Mouse (Mus musculus): ENCODE results near the gene Pnn. TPM values are rescaled to one million over a fixed set of nuclear protein-coding genes. Genes with fewer than 3 reads are reported as not detected.

Gene Pnn
- polyA plus RNA-seq (2015; fragmentation: Nextera tagmentation; extraction: Ambion mirVana): 63.0 and 64.9 TPM in 2 replicates

DNA sequence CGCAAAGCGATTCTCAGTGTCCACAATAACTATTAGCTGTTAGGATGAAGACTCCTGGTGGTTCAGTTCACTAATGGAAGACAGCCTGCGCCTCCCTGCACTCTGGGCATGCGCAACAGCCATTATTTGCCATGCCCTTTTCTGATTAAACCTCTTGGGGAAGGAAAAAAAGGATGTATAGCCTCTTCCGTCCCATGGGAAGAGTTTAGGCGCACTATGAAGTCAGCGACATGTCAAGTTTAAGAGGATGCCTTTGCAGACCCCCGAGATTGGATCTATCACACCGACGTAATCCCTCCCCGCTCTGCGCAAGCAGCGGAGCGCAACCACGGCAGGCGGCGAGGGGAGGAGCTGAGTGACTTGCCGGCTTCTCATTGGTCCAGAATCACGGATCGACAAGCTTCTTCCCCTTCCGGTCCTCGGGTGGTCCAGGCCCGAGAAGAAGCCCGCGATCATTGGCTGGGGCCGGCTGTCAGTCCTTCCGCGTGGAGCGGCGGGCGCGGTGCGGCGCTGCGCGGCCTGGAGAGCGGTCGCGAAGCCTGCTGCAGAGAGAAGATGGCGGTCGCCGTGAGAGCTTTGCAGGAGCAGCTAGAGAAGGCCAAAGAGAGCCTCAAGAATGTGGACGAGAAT lies at the start of gene Pnn:
Gene Pnn, plus strand, starts transcription at position 437 of the 630 bp plus-strand sequence.
- Histone ChIP-seq H3K4me2 (peak within 1 kb of the TSS; percentile 93), H3K4me1 (peaks cover 17% of the 10 kb centered on the region), H3K27ac (replicated peaks) (peak within 1 kb of the TSS; percentile 95), H3K36me3 (peaks cover 35% of the 10 kb centered on the region), H3K27me3 (replicated peaks) (0 out of 2 replicates have a peak, but pooled peaks cover 5% of the 10 kb centered on the region), H3K9me3 (no peaks in the 10 kb centered on the region), H3K4me3 (peak within 1 kb of the TSS; percentile 100), H3K9ac (peak within 1 kb of the TSS; percentile 98)
- under 1% methylated on average over 43 of the region's 43 CpGs for WGBS
- ATAC-seq (ENCODE audit: extremely low read depth, insufficient number of reproducible peaks, low FRiP score, low TSS enrichment): peak; percentile 99

DNA sequence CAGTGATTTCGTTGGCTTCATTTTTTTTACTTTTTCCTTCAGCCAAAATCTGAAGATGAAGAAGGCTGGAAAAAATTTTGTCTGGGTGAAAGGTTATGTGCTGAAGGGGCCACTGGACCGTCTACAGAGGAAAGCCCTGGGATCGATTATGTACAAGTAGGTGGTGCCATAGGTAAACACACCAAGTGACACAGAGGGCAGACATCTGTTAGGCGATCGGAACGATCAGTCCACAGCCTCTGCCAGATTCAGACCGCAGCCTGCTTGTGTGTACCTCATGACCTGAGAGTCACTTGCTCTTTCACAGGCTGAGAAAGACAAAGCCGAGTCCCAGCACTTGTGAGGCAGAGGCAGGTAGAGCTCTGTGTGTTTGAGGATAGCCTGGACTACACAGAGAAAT lies 48.7 kb upstream of the Pnn start:
- Histone ChIP-seq H3K27ac (replicated peaks) (no peak overlapping the region), H3K9me3 (no peaks in the 10 kb centered on the region), H3K4me2 (no peak overlapping the region), H3K27me3 (replicated peaks) (no peaks in the 10 kb centered on the region), H3K4me1 (peaks cover 5% of the 10 kb centered on the region), H3K4me3 (no peak overlapping the region), H3K9ac (no peak overlapping the region), H3K36me3 (peaks cover 62% of the 10 kb centered on the region)
- 88% methylated on average over 8 of the region's 8 CpGs for WGBS
- ATAC-seq (ENCODE audit: extremely low read depth, insufficient number of reproducible peaks, low FRiP score, low TSS enrichment): no peak

DNA sequence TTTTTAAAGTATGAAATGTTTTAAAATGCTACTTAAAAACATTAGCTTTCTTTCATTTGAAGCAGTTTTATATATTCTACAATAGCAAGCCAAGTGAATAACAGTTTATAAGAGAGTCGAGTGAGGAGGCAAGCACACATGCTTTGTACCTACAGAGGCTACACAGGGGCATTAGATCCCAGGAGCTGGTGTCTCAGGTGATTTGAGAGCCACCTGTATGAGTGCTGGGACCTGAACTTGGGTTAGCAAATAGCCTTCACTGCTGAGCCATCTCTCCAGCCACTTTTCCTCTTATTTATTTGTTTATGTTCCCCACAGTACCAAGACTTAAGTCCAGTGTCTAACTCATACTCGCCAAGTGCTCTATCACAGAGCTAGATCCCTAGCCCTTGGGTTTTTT lies 46.8 kb upstream of the Pnn start:
- no peak overlapping the region for H3K27ac ChIP-seq (replicated peaks)
- no peak for ATAC-seq (ENCODE audit: extremely low read depth, insufficient number of reproducible peaks, low FRiP score, low TSS enrichment)
- H3K9me3 ChIP-seq: no peaks in the 10 kb centered on the region
- peaks cover 78% of the 10 kb centered on the region for H3K36me3 ChIP-seq
- 91% methylated on average over 2 of the region's 2 CpGs for WGBS
- H3K4me3 ChIP-seq: no peak overlapping the region
- no peak overlapping the region for H3K9ac ChIP-seq
- H3K4me2 ChIP-seq: no peak overlapping the region
- no peaks in the 10 kb centered on the region for H3K27me3 ChIP-seq (replicated peaks)
- H3K4me1 ChIP-seq: no peaks in the 10 kb centered on the region

DNA sequence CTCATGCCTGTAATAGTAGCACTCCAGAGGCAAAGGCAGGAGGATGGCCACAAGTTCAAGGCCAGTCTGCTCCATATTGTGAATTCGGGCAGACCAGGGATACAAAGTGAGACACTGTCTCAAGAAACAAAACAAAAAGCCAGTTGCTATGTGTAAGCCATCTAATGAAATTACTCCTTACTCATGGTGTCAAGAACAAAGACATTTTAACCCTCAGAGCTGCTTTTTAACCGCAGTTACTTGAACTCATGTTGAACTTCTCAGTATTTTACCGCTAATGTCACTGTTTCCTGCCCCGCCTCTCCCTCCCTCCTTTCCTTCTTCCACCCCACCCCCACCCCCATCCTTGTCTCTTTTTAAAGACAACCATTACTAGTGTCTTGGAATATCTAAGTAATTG lies 45.4 kb upstream of the Pnn start:
- H3K36me3 ChIP-seq: peaks cover 84% of the 10 kb centered on the region
- no peak overlapping the region for H3K4me2 ChIP-seq
- H3K27me3 ChIP-seq (replicated peaks): no peaks in the 10 kb centered on the region
- H3K9ac ChIP-seq: no peak overlapping the region
- WGBS: 85% methylated on average over 4 of the region's 4 CpGs
- no peak overlapping the region for H3K4me3 ChIP-seq
- no peak overlapping the region for H3K27ac ChIP-seq (replicated peaks)
- no peak for ATAC-seq (ENCODE audit: extremely low read depth, insufficient number of reproducible peaks, low FRiP score, low TSS enrichment)
- H3K9me3 ChIP-seq: no peaks in the 10 kb centered on the region
- no peaks in the 10 kb centered on the region for H3K4me1 ChIP-seq

DNA sequence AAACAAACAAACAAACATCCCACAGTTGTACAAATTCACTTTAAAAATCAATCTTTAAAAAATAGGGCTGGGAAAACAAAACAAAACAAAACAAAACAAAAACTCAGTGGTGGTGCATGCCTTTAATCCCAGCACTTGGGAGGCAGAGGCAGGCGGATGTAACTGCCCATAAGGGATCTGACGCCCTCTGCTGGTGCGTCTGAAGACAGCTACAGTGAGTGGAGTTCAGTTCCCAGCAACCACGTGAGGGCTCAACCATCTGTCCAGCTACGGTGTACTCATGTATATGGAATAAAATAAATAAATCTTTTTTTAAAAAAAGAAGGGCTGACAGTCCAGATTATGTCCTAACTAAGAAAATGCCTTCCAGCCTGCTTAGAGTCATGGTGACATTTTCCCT lies 34.6 kb upstream of the Pnn start:
- no peaks in the 10 kb centered on the region for H3K27me3 ChIP-seq (replicated peaks)
- H3K9me3 ChIP-seq: no peaks in the 10 kb centered on the region
- peaks cover 27% of the 10 kb centered on the region for H3K36me3 ChIP-seq
- no peak overlapping the region for H3K4me2 ChIP-seq
- no peak overlapping the region for H3K9ac ChIP-seq
- no peak overlapping the region for H3K4me3 ChIP-seq
- 55% methylated on average over 5 of the region's 5 CpGs for WGBS
- H3K4me1 ChIP-seq: no peaks in the 10 kb centered on the region
- ATAC-seq (ENCODE audit: extremely low read depth, insufficient number of reproducible peaks, low FRiP score, low TSS enrichment): no peak
- H3K27ac ChIP-seq (replicated peaks): no peak overlapping the region

DNA sequence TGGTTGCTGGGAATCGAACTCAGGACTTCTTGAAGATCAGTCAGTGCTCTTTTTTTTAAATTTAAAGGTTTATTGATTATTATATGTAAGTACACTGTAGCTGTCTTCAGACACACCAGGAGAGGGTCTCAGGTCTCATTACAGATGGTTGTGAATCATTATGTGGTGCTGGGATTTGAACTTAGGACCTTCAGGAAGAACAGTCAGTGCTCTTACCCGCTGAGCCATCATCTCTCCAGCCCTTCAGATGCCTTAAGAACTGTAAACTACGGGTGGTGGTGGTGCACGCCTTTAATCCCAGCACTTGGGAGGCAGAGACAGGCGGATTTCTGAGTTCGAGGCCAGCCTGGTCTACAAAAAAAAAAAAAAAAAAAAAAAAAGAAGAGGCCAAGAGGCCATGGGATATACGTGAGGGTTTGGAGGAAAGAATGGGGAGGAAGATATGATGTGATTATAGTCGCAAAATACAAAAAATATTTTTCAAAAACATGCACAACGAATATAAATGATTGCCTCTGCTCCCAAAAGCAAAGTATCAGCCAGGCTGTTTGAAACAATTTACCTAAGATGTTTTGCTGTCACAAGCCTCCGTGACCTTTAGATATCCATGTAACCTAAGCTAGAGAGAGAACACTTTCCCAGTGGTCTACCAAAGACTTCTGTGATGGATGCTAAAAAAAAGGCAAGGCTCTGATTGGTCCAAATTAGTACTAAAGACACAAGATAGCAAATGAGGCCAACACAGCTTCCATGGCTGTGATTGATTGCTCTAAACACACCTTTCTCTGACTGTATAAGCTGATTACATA lies 27.3 kb upstream of the Pnn start:
- peak overlapping the region; percentile 22; the same call in 1 of the 2 replicates for H3K4me3 ChIP-seq
- peak overlapping the region; percentile 57 for H3K4me2 ChIP-seq
- H3K9ac ChIP-seq: no peak overlapping the region
- H3K9me3 ChIP-seq: no peaks in the 10 kb centered on the region
- H3K4me1 ChIP-seq: peaks cover 6% of the 10 kb centered on the region; the same call in 1 of the 2 replicates
- no peak for ATAC-seq (ENCODE audit: extremely low read depth, insufficient number of reproducible peaks, low FRiP score, low TSS enrichment)
- peaks cover 32% of the 10 kb centered on the region for H3K36me3 ChIP-seq
- H3K27ac ChIP-seq (replicated peaks): peak overlapping the region; percentile 88
- no peaks in the 10 kb centered on the region for H3K27me3 ChIP-seq (replicated peaks)
- WGBS: 64% methylated on average over 10 of the region's 10 CpGs

DNA sequence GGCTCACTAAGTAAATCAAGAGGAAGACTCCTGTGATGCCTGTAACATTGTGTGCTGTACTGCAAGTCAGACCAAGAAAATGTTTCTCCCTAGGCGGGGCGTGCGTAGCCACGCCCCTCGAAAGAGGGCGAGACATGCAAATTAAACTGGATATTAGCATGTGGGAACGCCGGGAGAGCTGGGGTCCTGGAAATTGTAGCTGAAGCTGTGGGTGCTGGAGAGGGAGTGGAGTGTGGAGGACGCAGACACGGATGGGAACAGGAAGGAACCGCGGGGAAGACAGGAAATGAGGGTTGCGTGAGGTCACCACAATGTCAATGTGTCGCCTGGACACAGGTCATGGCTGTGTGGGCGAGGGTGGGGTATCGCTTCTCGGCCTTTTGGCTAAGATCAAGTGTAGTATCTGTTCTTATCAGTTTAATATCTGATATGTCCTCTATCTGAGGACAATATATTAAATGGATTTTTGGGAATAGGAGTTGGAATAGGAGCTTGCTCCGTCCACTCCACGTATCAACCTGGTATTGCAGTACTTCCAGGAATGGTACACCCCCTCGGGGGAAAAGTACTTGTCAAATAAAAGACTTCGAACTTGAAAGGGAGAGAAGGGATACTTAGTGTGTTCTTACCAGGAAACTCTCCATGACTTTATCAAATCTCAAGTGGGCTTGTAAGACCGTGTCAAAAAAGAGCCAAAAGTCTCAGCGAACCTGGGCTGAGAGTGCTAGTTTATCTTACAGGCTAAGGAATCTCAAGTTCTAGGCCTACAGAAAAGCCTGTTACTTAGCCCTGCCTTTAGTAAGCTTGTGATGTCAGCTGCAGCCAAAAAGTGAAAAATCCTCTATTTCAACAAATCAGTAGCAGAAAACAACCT lies 26.5 kb upstream of the Pnn start:
- Histone ChIP-seq H3K4me3 (peak overlapping the region; percentile 22), H3K27ac (replicated peaks) (peak overlapping the region; percentile 88), H3K9ac (peak overlapping the region; percentile 70), H3K4me2 (peak overlapping the region; percentile 57), H3K9me3 (no peaks in the 10 kb centered on the region), H3K36me3 (peaks cover 40% of the 10 kb centered on the region), H3K4me1 (peaks cover 6% of the 10 kb centered on the region; the same call in 1 of the 2 replicates), H3K27me3 (replicated peaks) (no peaks in the 10 kb centered on the region)
- 5% methylated on average over 23 of the region's 23 CpGs for WGBS
- ATAC-seq (ENCODE audit: extremely low read depth, insufficient number of reproducible peaks, low FRiP score, low TSS enrichment): peak; percentile 51; the same call in 1 of the 2 replicates

DNA sequence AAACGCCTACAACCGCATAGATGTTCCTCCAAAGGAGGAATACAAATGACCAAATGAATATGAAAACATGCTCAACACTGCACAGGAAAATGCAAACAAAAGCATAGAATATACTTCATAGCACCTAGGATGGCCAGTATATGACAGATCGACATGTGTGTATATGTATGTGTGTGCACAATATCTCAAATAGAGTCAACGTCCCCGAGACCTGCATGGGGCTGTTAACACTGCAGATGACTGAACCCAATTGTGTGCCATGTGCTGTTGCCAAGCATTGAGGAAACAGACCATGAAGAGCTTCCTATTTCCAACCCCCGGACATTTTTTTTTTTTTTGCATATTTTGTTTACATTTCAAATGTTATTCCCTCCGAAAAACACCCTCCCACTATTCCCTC lies 25.8 kb upstream of the Pnn start:
- WGBS: 23% methylated on average over 7 of the region's 7 CpGs
- Histone ChIP-seq H3K4me3 (no peak overlapping the region), H3K27me3 (replicated peaks) (no peaks in the 10 kb centered on the region), H3K36me3 (peaks cover 46% of the 10 kb centered on the region), H3K4me2 (peak overlapping the region; percentile 57; the same call in 1 of the 2 replicates), H3K9me3 (no peaks in the 10 kb centered on the region), H3K4me1 (peaks cover 6% of the 10 kb centered on the region; the same call in 1 of the 2 replicates), H3K27ac (replicated peaks) (peak overlapping the region; percentile 88; the same call in 1 of the 2 replicates), H3K9ac (peak overlapping the region; percentile 70; the same call in 1 of the 2 replicates)
- ATAC-seq (ENCODE audit: extremely low read depth, insufficient number of reproducible peaks, low FRiP score, low TSS enrichment): no peak; the same call in 1 of the 2 replicates

DNA sequence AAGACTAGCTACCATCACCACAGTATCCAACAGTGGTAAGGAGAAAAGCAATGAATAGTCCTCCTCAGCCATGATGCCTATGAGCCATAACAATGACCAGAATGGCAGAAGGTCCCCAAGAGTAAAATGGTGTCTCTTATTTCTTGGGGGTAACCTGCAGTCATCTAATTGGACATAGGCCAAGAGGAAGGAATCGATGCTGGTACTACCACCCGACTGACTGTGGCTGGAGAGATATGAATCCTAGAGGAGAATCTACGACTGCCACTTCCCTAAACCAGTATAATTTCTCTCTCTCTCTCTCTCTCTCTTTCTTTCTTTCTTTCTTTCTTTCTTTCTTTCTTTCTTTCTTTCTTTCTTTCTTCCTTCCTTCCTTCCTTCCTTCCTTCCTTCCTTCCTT lies 14.2 kb upstream of the Pnn start:
- H3K4me3 ChIP-seq: no peak overlapping the region
- no peak overlapping the region for H3K27ac ChIP-seq (replicated peaks)
- peaks cover 67% of the 10 kb centered on the region for H3K36me3 ChIP-seq
- ATAC-seq (ENCODE audit: extremely low read depth, insufficient number of reproducible peaks, low FRiP score, low TSS enrichment): no peak
- H3K4me2 ChIP-seq: no peak overlapping the region
- peaks cover 8% of the 10 kb centered on the region; the same call in 1 of the 2 replicates for H3K4me1 ChIP-seq
- H3K9ac ChIP-seq: no peak overlapping the region
- no peaks in the 10 kb centered on the region for H3K27me3 ChIP-seq (replicated peaks)
- 84% methylated on average over 3 of the region's 3 CpGs for WGBS
- no peaks in the 10 kb centered on the region for H3K9me3 ChIP-seq

DNA sequence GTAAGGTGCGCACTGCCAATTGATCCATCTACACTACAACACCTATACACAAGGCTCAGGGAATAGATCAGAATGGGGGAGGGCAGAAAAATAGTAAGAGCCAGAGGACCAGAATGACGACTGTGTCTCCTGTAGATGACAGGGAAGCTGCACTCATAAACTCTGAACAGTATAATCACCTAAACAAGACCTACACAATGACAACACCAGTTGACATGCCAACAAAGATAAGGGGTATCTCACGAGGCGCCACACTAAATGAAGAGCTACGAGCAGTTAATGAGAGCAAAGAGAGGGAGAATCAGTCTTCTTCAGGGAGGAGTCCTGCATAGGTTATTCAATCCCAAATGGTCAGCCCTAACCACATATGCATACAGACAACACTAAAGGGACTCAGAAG lies 13.5 kb upstream of the Pnn start:
- peaks cover 67% of the 10 kb centered on the region for H3K36me3 ChIP-seq

DNA sequence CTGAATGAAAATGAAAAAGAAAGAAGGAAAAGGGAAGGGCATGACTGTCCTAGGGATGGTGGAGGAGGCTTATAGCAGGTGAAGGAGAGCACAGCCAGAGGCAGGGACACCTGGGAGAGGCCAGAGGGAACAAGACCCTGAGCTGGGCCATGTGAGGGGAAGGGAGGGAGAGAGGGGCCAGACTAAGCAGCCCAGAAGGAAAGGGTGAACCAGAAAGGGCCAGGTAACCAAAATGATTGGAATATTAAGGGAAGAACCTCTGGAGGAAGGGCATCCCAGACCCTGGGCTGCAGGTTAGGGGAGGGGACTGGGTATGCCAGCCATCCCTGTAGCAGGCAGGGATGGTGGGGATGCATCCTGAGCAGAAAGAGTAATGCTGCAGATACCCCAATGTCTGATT lies 12.7 kb upstream of the Pnn start:
- Histone ChIP-seq H3K27me3 (replicated peaks) (no peaks in the 10 kb centered on the region), H3K4me1 (peaks cover 13% of the 10 kb centered on the region), H3K9ac (no peak overlapping the region), H3K9me3 (no peaks in the 10 kb centered on the region), H3K4me2 (no peak overlapping the region), H3K4me3 (no peak overlapping the region), H3K36me3 (peaks cover 67% of the 10 kb centered on the region), H3K27ac (replicated peaks) (no peak overlapping the region)
- no peak for ATAC-seq (ENCODE audit: extremely low read depth, insufficient number of reproducible peaks, low FRiP score, low TSS enrichment)

More for the DNA sequence above, 13.5 kb upstream of the Pnn start:
- H3K4me1 ChIP-seq: peaks cover 8% of the 10 kb centered on the region; the same call in 1 of the 2 replicates
- H3K4me3 ChIP-seq: no peak overlapping the region
- ATAC-seq (ENCODE audit: extremely low read depth, insufficient number of reproducible peaks, low FRiP score, low TSS enrichment): no peak
- no peak overlapping the region for H3K27ac ChIP-seq (replicated peaks)
- H3K9ac ChIP-seq: no peak overlapping the region
- 70% methylated on average over 5 of the region's 5 CpGs for WGBS
- H3K9me3 ChIP-seq: no peaks in the 10 kb centered on the region
- H3K4me2 ChIP-seq: no peak overlapping the region
- no peaks in the 10 kb centered on the region for H3K27me3 ChIP-seq (replicated peaks)
